Mouse (Mus musculus) MEL (cell line): ENCODE measurements around the gene Ecsit. TPM values are rescaled to one million over a fixed set of nuclear protein-coding genes. Genes with fewer than 3 reads are reported as not detected.

Experiments
- DNase-seq: peaks from one replicate; pipeline ENCODE4 v3.0.0; 2011; ENCODE audit warnings: low read depth, low spot score
- H3K27ac ChIP-seq: 2 replicates; pipeline ENCODE4 v1.5.1; 2012; ENCODE audit warnings: low read depth, mild to moderate bottlenecking, control low read depth, low read length, moderate library complexity; ENCODE audit not compliant: control insufficient read depth
- H3K27me3 ChIP-seq, 2 experiments: fragments of 150-350 bp in 1 of 2; sonication (generic) in 1 of 2; 2 replicates each; pipeline ENCODE4 v1.6.1; 2012; ENCODE audit warnings: low read length in 2 of 2, mild to moderate bottlenecking in 2 of 2, improper control_type of control experiment in 1 of 2, moderate library complexity in 1 of 2; ENCODE audit not compliant: insufficient read depth in 2 of 2, control insufficient read depth in 1 of 2
- H3K36me3 ChIP-seq, 2 experiments: 2 replicates each; pipeline ENCODE4 v1.6.1; 2012 to 2014; ENCODE audit warnings: low read length in 2 of 2, improper control_type of control experiment in 1 of 2, inconsistent platforms in 1 of 2, mild to moderate bottlenecking in 1 of 2; ENCODE audit not compliant: insufficient read depth in 2 of 2, control insufficient read depth in 1 of 2
- H3K4me1 ChIP-seq, 2 experiments: fragments of 150-350 bp in 1 of 2; sonication (generic) in 1 of 2; 2 replicates each; pipeline ENCODE4 v1.6.1; 2012; ENCODE audit warnings: low read length in 2 of 2, improper control_type of control experiment in 1 of 2, mild to moderate bottlenecking in 1 of 2; ENCODE audit not compliant: insufficient read depth in 2 of 2, control insufficient read depth in 1 of 2
- H3K4me3 ChIP-seq, 2 experiments: fragments of 150-350 bp in 1 of 2; sonication (generic) in 1 of 2; 2 replicates each; pipeline ENCODE4 v1.5.1; 2012; ENCODE audit warnings: low read depth in 2 of 2, low read length in 2 of 2, mild to moderate bottlenecking in 2 of 2, moderate library complexity in 2 of 2, control low read depth in 1 of 2, improper control_type of control experiment in 1 of 2; ENCODE audit not compliant: control insufficient read depth in 1 of 2, insufficient read depth in 1 of 2
- H3K79me2 ChIP-seq: 2 replicates; pipeline ENCODE4 v1.6.1; 2012; ENCODE audit warnings: mild to moderate bottlenecking, low read length, moderate library complexity; ENCODE audit not compliant: control insufficient read depth, poor library complexity, insufficient read depth
- H3K9ac ChIP-seq: 2 replicates; pipeline ENCODE4 v1.6.1; 2012; ENCODE audit warnings: low read depth, mild to moderate bottlenecking, control low read depth, low read length, moderate library complexity; ENCODE audit not compliant: control insufficient read depth, poor library complexity, severe bottlenecking
- H3K9me3 ChIP-seq: fragments of 150-350 bp; sonication (generic); replicated peaks from 2 replicates; pipeline ENCODE4 v1.6.1; 2012; ENCODE audit warnings: mild to moderate bottlenecking, low read length, improper control_type of control experiment, moderate library complexity; ENCODE audit not compliant: insufficient read depth
- BHLHE40 ChIP-seq: IDR thresholded peaks from 2 replicates; pipeline ENCODE4 v1.6.1; 2012; ENCODE audit warnings: low read depth, mild to moderate bottlenecking, inconsistent platforms, low read length, improper control_type of control experiment, borderline replicate concordance
- CHD1 ChIP-seq: IDR thresholded peaks from 2 replicates; pipeline ENCODE4 v1.6.1; 2012; ENCODE audit warnings: low read depth, mild to moderate bottlenecking, inconsistent platforms, low read length, improper control_type of control experiment
- CTCF ChIP-seq, 3 experiments: IDR thresholded peaks in 2 of 3; conservative IDR thresholded peaks in 1 of 3; 2 replicates each; pipeline ENCODE4 v1.5.1; 2011 to 2012; ENCODE audit warnings: low read length in 3 of 3, low read depth in 2 of 3, mild to moderate bottlenecking in 2 of 3, improper control_type of control experiment in 1 of 3, inconsistent platforms in 1 of 3, mixed read lengths in 1 of 3, moderate library complexity in 1 of 3; ENCODE audit not compliant: control insufficient read depth in 1 of 3, insufficient read depth in 1 of 3, poor library complexity in 1 of 3, severe bottlenecking in 1 of 3
- EP300 ChIP-seq, 2 experiments: IDR thresholded peaks; 2 replicates each; pipeline ENCODE4 v1.6.1; 2011; ENCODE audit warnings: improper control_type of control experiment in 2 of 2, low read length in 2 of 2, low read depth in 1 of 2, mild to moderate bottlenecking in 1 of 2
- GATA1 ChIP-seq: IDR thresholded peaks from 2 replicates; pipeline ENCODE4 v1.6.1; 2011; ENCODE audit warnings: low read depth, low read length, improper control_type of control experiment
- HCFC1 ChIP-seq: IDR thresholded peaks from 2 replicates; pipeline ENCODE4 v1.6.1; 2012; ENCODE audit warnings: low read depth, mild to moderate bottlenecking, inconsistent platforms, low read length, improper control_type of control experiment, moderate library complexity
- KAT2A ChIP-seq: conservative IDR thresholded peaks from 2 replicates; pipeline ENCODE4 v1.6.1; 2012; ENCODE audit warnings: low read depth, low read length, improper control_type of control experiment, inconsistent platforms
- MAFK ChIP-seq: IDR thresholded peaks from 2 replicates; pipeline ENCODE4 v1.6.1; 2011; ENCODE audit warnings: low read depth, mild to moderate bottlenecking, low read length, improper control_type of control experiment, borderline replicate concordance
- MAZ ChIP-seq: IDR thresholded peaks from 2 replicates; pipeline ENCODE4 v1.6.1; 2012; ENCODE audit warnings: low read depth, mild to moderate bottlenecking, inconsistent platforms, low read length, improper control_type of control experiment
- MEF2A ChIP-seq: IDR thresholded peaks from 2 replicates; pipeline ENCODE4 v1.6.1; 2014; ENCODE audit warnings: low read depth, mild to moderate bottlenecking, inconsistent platforms, low read length, improper control_type of control experiment; ENCODE audit not compliant: poor library complexity, insufficient replicate concordance, severe bottlenecking; ENCODE audit errors: extremely low read depth
- MXI1 ChIP-seq: IDR thresholded peaks from 2 replicates; pipeline ENCODE4 v1.6.1; 2011; ENCODE audit warnings: mild to moderate bottlenecking, low read depth, low read length, improper control_type of control experiment
- MYC ChIP-seq: IDR thresholded peaks from 2 replicates; pipeline ENCODE4 v1.6.1; 2011; ENCODE audit warnings: low read depth, mild to moderate bottlenecking, low read length, improper control_type of control experiment, moderate library complexity
- NELFE ChIP-seq: IDR thresholded peaks from 2 replicates; pipeline ENCODE4 v1.6.1; 2011; ENCODE audit warnings: low read depth, low read length, improper control_type of control experiment
- NRF1 ChIP-seq: IDR thresholded peaks from 2 replicates; pipeline ENCODE4 v1.6.1; 2014; ENCODE audit warnings: low read depth, mild to moderate bottlenecking, inconsistent platforms, low read length, improper control_type of control experiment, moderate library complexity; ENCODE audit not compliant: poor library complexity, insufficient read depth, severe bottlenecking
- POLR2A ChIP-seq, 2 experiments: IDR thresholded peaks; 2 replicates each; pipeline ENCODE4 v1.6.1; 2011 to 2012; ENCODE audit warnings: low read length in 2 of 2, mild to moderate bottlenecking in 2 of 2, control low read depth in 1 of 2, improper control_type of control experiment in 1 of 2, low read depth in 1 of 2, moderate library complexity in 1 of 2; ENCODE audit not compliant: control insufficient read depth in 1 of 2, insufficient read depth in 1 of 2, poor library complexity in 1 of 2
- POLR2AphosphoS2 ChIP-seq: IDR thresholded peaks from 2 replicates; pipeline ENCODE4 v1.6.1; 2011; ENCODE audit warnings: low read length, improper control_type of control experiment
- RCOR1 ChIP-seq: IDR thresholded peaks from 2 replicates; pipeline ENCODE4 v1.6.1; 2012; ENCODE audit warnings: low read depth, mild to moderate bottlenecking, inconsistent platforms, low read length, improper control_type of control experiment
- TAL1 ChIP-seq: IDR thresholded peaks from 2 replicates; pipeline ENCODE4 v1.6.1; 2012; ENCODE audit warnings: mild to moderate bottlenecking, inconsistent platforms, low read length, moderate library complexity, mixed read lengths
- TCF12 ChIP-seq: IDR thresholded peaks from 2 replicates; pipeline ENCODE4 v1.6.1; 2014; ENCODE audit warnings: low read depth, mild to moderate bottlenecking, inconsistent platforms, low read length, improper control_type of control experiment, moderate library complexity
- USF1 ChIP-seq: IDR thresholded peaks from 2 replicates; pipeline ENCODE4 v1.6.1; 2014; ENCODE audit warnings: low read depth, mild to moderate bottlenecking, inconsistent platforms, low read length, improper control_type of control experiment, moderate library complexity
- ZKSCAN1 ChIP-seq: IDR thresholded peaks from 2 replicates; pipeline ENCODE4 v1.6.1; 2012; ENCODE audit warnings: low read depth, mild to moderate bottlenecking, inconsistent platforms, low read length, improper control_type of control experiment, moderate library complexity
- ZMIZ1 ChIP-seq: IDR thresholded peaks from 2 replicates; pipeline ENCODE4 v1.6.1; 2012; ENCODE audit warnings: low read depth, mild to moderate bottlenecking, inconsistent platforms, low read length, improper control_type of control experiment, moderate library complexity
- ZNF384 ChIP-seq: IDR thresholded peaks from 2 replicates; pipeline ENCODE4 v1.6.1; 2012; ENCODE audit warnings: low read depth, mild to moderate bottlenecking, inconsistent platforms, low read length, improper control_type of control experiment
- polyA plus RNA-seq, 2 experiments: library from polyadenylated mRNA; stranded (reverse) in 1 of 2; unstranded in 1 of 2; fragments of >175 nt in 1 of 2; fragments of >200 nt in 1 of 2; gene quantifications; 2 replicates each; pipeline versions ENCODE4 v1.2.1 to v1.2.4; 2012; ENCODE audit warnings: low replicate concordance in 2 of 2, low read depth in 1 of 2; ENCODE audit not compliant: insufficient read length in 2 of 2, insufficient read depth in 1 of 2, missing spikeins in 1 of 2
- total RNA-seq: library from RNA; depleted of rRNA; stranded (reverse); fragments of 300-350 nt; gene quantifications from 2 replicates; pipeline ENCODE4 v1.2.3, GENCODE M21; 2012

The Ecsit gene
- total and polyA plus RNA-seq, 3 experiments, result 87.6 to 211 (median 183) TPM

- H3K9ac ChIP-seq, result no peak overlapping the region
- peaks cover 0 to 9% of the 10 kb centered on the region in 2 experiments; a peak in 2 of 4 replicates for H3K36me3 ChIP-seq
- no peaks in the 10 kb centered on the region for H3K27me3 ChIP-seq
- no peak overlapping the region for H3K27ac ChIP-seq
- H3K79me2 ChIP-seq, result peaks cover 10% of the 10 kb centered on the region
- TF ChIP-seq GATA1 (peak; percentile 50; the same call in 1 of the 2 replicates), MEF2A (no peak), ZKSCAN1 (no peak)
- no peaks in the 10 kb centered on the region for H3K9me3 ChIP-seq
- peaks cover 6 to 11% of the 10 kb centered on the region in 2 experiments for H3K4me1 ChIP-seq
- peak; percentile 52 for DNase-seq
- H3K4me3 ChIP-seq, result no peak overlapping the region
These were observed 1.9 kb upstream of the Ecsit start for GRCm38 (mm10) chr9:22087034-22087618.

- Histone ChIP-seq H3K9me3 (no peaks in the 10 kb centered on the region), H3K79me2 (peaks cover 10% of the 10 kb centered on the region), H3K27me3 (no peaks in the 10 kb centered on the region), H3K9ac (peak overlapping the region; percentile 73), H3K4me3 (peak overlapping the region; percentile 73 to 79), H3K4me1 (peaks cover 6 to 11% of the 10 kb centered on the region in 2 experiments), H3K36me3 (peaks cover 0 to 9% of the 10 kb centered on the region in 2 experiments; a peak in 2 of 4 replicates), H3K27ac (no peak overlapping the region)
- DNase-seq, result no peak
- TF ChIP-seq KAT2A (no peak), BHLHE40 (no peak), HCFC1 (no peak), MAFK (no peak), TAL1 (no peak), NELFE (no peak), POLR2A (IDR thresholded peaks at IDR 0.05; ENCODE audit: control insufficient read depth in 1 of 2, insufficient read depth in 1 of 2, low read depth in 1 of 2, low read length in 2 of 2, poor library complexity in 1 of 2) (no peak), CTCF (IDR thresholded peaks at IDR 0.05 in 2 of 3, conservative IDR thresholded peaks at IDR 0.05 in 1 of 3; ENCODE audit: control insufficient read depth in 1 of 3, insufficient read depth in 1 of 3, low read depth in 2 of 3, low read length in 3 of 3, poor library complexity in 1 of 3, severe bottlenecking in 1 of 3) (no peak), MYC (0 out of 2 replicates have a peak, but pooled peaks have one; percentile 27)
These were observed 774 bp upstream of the Ecsit start for GRCm38 (mm10) chr9:22086012-22086411.

GRCm38 (mm10) chr9:22084667-22085021 lies 594 bp downstream of the Ecsit start:
- peaks cover 0 to 9% of the 10 kb centered on the region in 2 experiments; a peak in 3 of 4 replicates for H3K36me3 ChIP-seq
- H3K79me2 ChIP-seq, result peaks cover 10% of the 10 kb centered on the region
- no peaks in the 10 kb centered on the region for H3K9me3 ChIP-seq
- peak overlapping the region; percentile 73 to 79 for H3K4me3 ChIP-seq
- H3K27me3 ChIP-seq, result no peaks in the 10 kb centered on the region
- no peak for TF ChIP-seq NRF1
- no peak for TF ChIP-seq ZMIZ1
- TF ChIP-seq POLR2A (IDR thresholded peaks at IDR 0.05; ENCODE audit: control insufficient read depth in 1 of 2, insufficient read depth in 1 of 2, low read depth in 1 of 2, low read length in 2 of 2, poor library complexity in 1 of 2), result no peak
- TF ChIP-seq RCOR1, result peak; percentile 98
- no peak for TF ChIP-seq NELFE
- TF ChIP-seq MXI1, result no peak
- no peak for TF ChIP-seq USF1
- TF ChIP-seq TCF12, result 0 out of 2 replicates have a peak, but pooled peaks have one; percentile 6
- TF ChIP-seq MAFK, result no peak
- TF ChIP-seq EP300 (IDR thresholded peaks at IDR 0.05; ENCODE audit: low read depth in 1 of 2, low read length in 2 of 2), result 0 out of 4 replicates have a peak, but pooled peaks of 1 of the 2 experiments have one; percentile 32
- TF ChIP-seq GATA1, result no peak
- 0 out of 2 replicates have a peak, but pooled peaks have one; percentile 4 for TF ChIP-seq ZNF384
- TF ChIP-seq CHD1, result no peak
- peak; percentile 23; the same call in 1 of the 2 replicates for TF ChIP-seq BHLHE40
- TF ChIP-seq KAT2A, result no peak
- TF ChIP-seq POLR2AphosphoS2, result no peak
- no peak for TF ChIP-seq MAZ
- H3K9ac ChIP-seq, result peak overlapping the region; percentile 71
- H3K4me1 ChIP-seq, result peaks cover 6 to 11% of the 10 kb centered on the region in 2 experiments
- no peak for DNase-seq
- H3K27ac ChIP-seq, result no peak overlapping the region
